Mouse (Mus musculus): ENCODE data around the gene Nrxn1. TPM values are rescaled to one million over a fixed set of nuclear protein-coding genes. Genes with fewer than 3 reads are reported as not detected.
"Not testable (repeated sequence)": the region's sequence is repeated elsewhere in the genome, so short reads cannot be mapped to it uniquely, and the experiment has no call there.

Gene Nrxn1
- polyA plus RNA-seq, 1 experiment: not detected

DNA sequence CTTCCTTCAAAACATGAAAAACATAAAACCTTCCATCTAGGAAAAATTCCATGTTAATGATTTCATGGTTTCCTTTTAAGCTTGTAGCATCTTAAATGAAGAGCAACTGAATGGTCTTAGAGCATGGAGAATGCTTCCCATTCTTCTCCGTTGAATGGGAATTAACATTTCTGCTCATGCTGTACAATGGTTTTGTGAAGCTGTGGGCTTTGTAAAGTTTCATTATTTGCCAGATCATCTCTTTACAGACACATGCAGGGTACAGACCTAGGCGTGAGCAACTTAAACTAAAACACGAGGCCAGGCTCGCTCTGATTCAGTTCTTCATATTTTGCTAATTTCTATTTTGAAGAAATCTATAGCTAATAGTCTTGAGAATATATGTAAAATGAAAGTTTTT, 546.1 kb downstream of the Nrxn1 start:
- TF ChIP-seq TAL1 (IDR thresholded peaks at IDR 0.05; ENCODE audit: low read length) (no peak), GATA1 (IDR thresholded peaks at IDR 0.05; ENCODE audit: low read length) (no peak)
- H3K9me3 ChIP-seq (ENCODE audit: control insufficient read depth, low read length): no peaks in the 10 kb centered on the region
- H3K36me3 ChIP-seq (ENCODE audit: control insufficient read depth): no peaks in the 10 kb centered on the region
- no peak overlapping the region for H3K4me3 ChIP-seq (replicated peaks)
- H3K27me3 ChIP-seq (ENCODE audit: control insufficient read depth): no peaks in the 10 kb centered on the region
- H3K4me1 ChIP-seq (ENCODE audit: control insufficient read depth): no peaks in the 10 kb centered on the region

DNA sequence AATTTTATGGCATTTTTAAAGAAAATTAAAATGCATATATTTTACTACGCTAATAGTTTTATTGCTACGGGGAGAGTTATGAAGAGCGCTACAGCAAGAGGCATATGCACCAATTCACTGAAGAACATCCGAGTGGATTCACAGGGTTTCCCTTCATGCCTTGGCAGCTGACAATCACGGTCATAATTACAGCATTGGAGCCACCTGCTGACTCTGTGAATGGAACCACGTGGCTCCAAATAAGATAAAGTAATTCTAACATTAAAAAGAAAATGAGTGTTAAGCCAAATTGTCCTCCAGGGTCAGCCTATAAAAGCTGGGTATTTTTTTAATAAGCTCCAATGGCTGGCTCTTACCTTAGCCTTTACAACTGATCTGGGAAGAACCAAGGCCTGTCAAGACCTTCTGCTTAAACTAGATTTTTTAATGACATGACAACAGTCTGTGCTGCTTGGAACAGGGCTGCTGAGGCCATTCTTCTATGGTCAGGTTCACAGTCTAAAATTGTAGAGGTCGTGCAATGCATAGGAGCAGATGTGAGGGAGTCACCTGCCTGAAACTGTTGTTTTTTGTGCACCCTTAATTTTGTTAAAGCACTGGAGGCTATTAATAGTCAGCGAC, 548.1 kb downstream of the Nrxn1 start:
- H3K9me3 ChIP-seq (ENCODE audit: control insufficient read depth, low read length): no peaks in the 10 kb centered on the region
- no peaks in the 10 kb centered on the region for H3K27me3 ChIP-seq (ENCODE audit: control insufficient read depth)
- H3K4me3 ChIP-seq (replicated peaks): no peak overlapping the region
- no peaks in the 10 kb centered on the region for H3K4me1 ChIP-seq (ENCODE audit: control insufficient read depth)
- TF ChIP-seq TAL1 (IDR thresholded peaks at IDR 0.05; ENCODE audit: low read length): no peak
- TF ChIP-seq GATA1 (IDR thresholded peaks at IDR 0.05; ENCODE audit: low read length): no peak
- no peaks in the 10 kb centered on the region for H3K36me3 ChIP-seq (ENCODE audit: control insufficient read depth)

DNA sequence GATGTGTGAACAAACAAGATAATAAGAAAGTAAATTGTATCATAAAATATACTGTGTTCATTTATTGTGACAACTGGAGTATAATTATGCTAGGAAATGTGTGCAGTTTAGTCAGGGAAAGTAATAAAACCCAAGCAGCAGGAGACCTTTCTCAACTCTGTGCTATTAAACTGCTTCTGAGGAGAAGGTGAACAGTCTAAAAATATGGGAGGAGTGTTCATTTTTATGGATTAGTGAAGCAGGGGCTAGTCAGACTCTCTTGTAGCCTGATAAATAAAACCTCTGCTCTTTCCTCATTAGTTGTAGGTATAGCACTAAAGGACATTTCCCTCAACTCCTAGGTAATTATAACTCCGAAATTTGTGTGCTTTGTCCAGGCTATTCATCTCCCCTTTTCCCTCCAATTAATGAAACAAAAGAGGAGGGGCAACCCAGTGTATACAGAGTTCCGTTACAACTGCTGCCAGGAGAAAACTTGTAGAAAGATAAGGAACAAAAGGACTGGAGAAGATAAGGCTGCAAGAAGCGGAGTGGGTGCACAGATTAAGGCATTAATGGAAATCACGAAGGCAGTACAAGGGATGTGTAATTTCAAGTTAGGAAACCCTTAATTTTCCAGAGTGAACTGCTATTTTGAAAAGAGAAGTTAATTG, 548.8 kb downstream of the Nrxn1 start:
- H3K27me3 ChIP-seq (ENCODE audit: control insufficient read depth): no peaks in the 10 kb centered on the region
- no peaks in the 10 kb centered on the region for H3K4me1 ChIP-seq (ENCODE audit: control insufficient read depth)
- no peaks in the 10 kb centered on the region for H3K9me3 ChIP-seq (ENCODE audit: control insufficient read depth, low read length)
- TF ChIP-seq TAL1 (IDR thresholded peaks at IDR 0.05; ENCODE audit: low read length): no peak
- no peaks in the 10 kb centered on the region for H3K36me3 ChIP-seq (ENCODE audit: control insufficient read depth)
- no peak overlapping the region for H3K4me3 ChIP-seq (replicated peaks)

DNA sequence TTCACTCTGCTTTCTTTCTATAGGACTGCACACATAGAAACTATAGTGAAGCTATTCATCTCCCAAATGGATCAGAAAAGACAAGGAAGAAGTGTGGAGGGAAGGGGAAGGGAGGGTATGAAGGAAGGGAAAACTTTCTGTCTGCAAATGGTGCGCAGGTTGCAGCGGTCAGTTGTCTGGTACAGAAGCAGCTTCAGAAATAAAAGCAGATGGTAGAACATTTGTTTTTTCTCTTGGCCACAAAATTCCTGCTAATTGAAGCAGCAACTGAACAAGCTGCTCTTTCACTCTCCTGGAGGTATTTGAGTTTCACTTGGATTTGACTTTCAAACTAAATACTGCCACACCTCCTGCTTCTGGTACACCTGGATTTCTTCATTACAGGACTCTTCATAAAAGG, 561.4 kb downstream of the Nrxn1 start:
- Histone ChIP-seq H3K4me1 (ENCODE audit: control insufficient read depth) (no peaks in the 10 kb centered on the region), H3K4me3 (replicated peaks) (no peak overlapping the region), H3K27me3 (ENCODE audit: control insufficient read depth) (no peaks in the 10 kb centered on the region), H3K36me3 (ENCODE audit: control insufficient read depth) (no peaks in the 10 kb centered on the region), H3K9me3 (ENCODE audit: control insufficient read depth, low read length) (no peaks in the 10 kb centered on the region)
- no peak for TF ChIP-seq GATA1 (IDR thresholded peaks at IDR 0.05; ENCODE audit: low read length)
- no peak for TF ChIP-seq TAL1 (IDR thresholded peaks at IDR 0.05; ENCODE audit: low read length)

DNA sequence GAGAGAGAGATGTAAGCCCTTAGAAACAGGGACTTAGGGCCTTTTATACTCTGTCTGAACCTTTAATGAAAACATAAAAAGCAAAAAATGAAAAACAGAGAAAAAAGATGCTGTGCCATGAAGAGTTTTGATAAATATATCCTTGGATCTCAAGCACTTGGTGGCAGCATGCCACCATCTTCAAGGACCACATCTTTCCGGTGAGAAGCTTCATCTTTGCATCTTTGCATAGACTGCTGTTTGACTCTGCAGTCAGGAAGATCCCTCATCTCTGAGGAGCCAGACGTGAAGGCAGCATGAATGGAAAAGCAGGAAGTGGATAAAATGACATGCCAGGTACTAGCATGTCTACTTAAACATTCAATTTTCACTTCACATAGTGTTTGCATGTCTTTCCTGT, 586.8 kb downstream of the Nrxn1 start:
- no peak for TF ChIP-seq TAL1 (IDR thresholded peaks at IDR 0.05; ENCODE audit: low read length)
- TF ChIP-seq GATA1 (IDR thresholded peaks at IDR 0.05; ENCODE audit: low read length): no peak
- Histone ChIP-seq H3K27me3 (ENCODE audit: control insufficient read depth) (no peaks in the 10 kb centered on the region), H3K9me3 (ENCODE audit: control insufficient read depth, low read length) (no peaks in the 10 kb centered on the region), H3K4me1 (ENCODE audit: control insufficient read depth) (no peaks in the 10 kb centered on the region), H3K36me3 (ENCODE audit: control insufficient read depth) (no peaks in the 10 kb centered on the region), H3K4me3 (replicated peaks) (no peak overlapping the region)

DNA sequence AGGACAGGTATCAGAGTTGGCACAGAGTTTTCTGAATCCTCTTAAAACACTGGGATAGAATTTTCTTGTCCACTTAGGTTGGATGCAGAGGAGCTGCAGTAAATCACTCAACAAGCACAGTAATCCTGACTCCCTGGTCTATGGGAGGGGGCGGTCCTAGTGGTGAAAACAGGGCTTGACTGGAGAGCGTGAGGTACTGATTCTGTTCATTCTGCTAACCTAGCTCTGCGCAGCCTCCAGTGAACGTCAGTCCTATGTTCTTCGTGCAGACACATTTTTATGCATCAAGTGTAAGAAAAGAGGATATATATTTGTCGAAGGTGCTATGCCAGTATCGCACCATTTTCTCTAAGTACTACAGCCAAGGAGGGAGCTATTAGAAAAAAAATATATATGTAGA, 588.9 kb downstream of the Nrxn1 start:
- not testable (repeated sequence) for H3K4me1 ChIP-seq (ENCODE audit: control insufficient read depth); H3K4me3 ChIP-seq (replicated peaks); H3K27me3 ChIP-seq (ENCODE audit: control insufficient read depth); H3K9me3 ChIP-seq (ENCODE audit: control insufficient read depth, low read length); H3K36me3 ChIP-seq (ENCODE audit: control insufficient read depth)

DNA sequence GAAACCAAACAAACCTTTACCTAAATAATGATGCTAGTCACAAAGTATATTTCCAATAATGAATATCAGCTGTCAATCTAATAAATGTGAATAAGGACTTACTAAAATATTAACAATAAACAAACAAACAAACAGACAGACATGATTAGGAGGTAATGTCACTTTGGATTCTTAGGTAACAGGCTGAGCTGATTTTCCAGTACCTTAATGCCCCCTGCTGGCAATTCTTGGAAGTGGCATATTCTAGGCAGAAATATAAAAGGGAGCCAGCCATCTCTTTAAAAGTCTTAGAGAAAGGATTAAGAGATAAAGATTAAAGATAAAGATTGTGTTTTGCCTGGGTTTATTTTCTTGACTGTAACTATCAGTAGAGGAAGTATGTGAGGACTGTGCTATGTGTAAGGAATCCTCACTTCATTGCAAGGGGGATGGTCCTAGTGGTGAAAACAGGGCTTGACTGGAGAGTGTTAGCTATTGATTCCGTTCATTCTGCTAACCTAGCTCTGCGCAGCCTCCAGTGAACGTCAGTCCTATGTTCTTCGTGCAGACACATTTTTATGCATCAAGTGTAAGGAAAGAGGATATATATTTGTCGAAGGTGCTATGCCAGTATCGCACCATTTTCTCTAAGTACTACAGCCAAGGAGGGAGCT, 591.7 kb downstream of the Nrxn1 start:
- no peak overlapping the region for H3K4me3 ChIP-seq (replicated peaks)
- no peaks in the 10 kb centered on the region for H3K27me3 ChIP-seq (ENCODE audit: control insufficient read depth)
- no peaks in the 10 kb centered on the region for H3K4me1 ChIP-seq (ENCODE audit: control insufficient read depth)
- no peak for TF ChIP-seq GATA1 (IDR thresholded peaks at IDR 0.05; ENCODE audit: low read length)
- no peak for TF ChIP-seq TAL1 (IDR thresholded peaks at IDR 0.05; ENCODE audit: low read length)
- no peaks in the 10 kb centered on the region for H3K9me3 ChIP-seq (ENCODE audit: control insufficient read depth, low read length)
- H3K36me3 ChIP-seq (ENCODE audit: control insufficient read depth): no peaks in the 10 kb centered on the region

DNA sequence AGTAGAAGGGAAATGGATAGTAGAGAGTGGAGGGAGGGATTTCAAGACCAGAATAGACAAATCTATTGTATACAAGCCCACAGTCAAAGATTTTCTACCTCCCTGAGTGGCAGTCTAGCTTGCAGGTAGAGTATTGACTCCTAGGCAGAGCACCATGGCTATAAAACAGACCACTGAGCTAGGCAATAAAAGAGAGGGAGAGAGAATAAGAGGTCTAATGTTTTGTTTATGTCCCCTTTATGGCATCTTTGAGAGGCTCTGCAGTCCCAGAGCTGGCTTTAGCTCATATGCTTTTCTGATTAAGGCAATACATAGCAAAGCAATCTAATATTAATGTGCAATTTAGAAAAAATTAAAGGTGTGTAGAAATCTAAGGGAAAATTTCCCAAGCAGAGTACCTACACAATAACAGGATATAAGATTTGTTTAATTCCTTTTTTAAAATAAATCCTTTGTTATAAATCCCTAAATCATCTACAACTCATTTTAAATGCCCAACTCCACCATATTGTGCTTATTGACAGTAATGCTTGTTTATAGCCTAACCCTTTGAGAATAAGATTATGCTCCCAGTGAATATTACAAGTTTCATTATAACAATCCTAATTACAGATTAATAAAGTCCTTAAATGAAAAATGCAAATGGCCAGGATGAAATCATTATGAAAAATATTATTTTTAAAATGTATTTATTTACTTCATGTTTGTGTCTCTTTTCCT, 613.2 kb downstream of the Nrxn1 start:
- H3K4me3 ChIP-seq (replicated peaks): no peak overlapping the region
- TF ChIP-seq TAL1 (IDR thresholded peaks at IDR 0.05; ENCODE audit: low read length) (no peak), GATA1 (IDR thresholded peaks at IDR 0.05; ENCODE audit: low read length) (no peak)
- no peaks in the 10 kb centered on the region for H3K4me1 ChIP-seq (ENCODE audit: control insufficient read depth)
- H3K9me3 ChIP-seq (ENCODE audit: control insufficient read depth, low read length): no peaks in the 10 kb centered on the region
- no peaks in the 10 kb centered on the region for H3K27me3 ChIP-seq (ENCODE audit: control insufficient read depth)
- H3K36me3 ChIP-seq (ENCODE audit: control insufficient read depth): no peaks in the 10 kb centered on the region

DNA sequence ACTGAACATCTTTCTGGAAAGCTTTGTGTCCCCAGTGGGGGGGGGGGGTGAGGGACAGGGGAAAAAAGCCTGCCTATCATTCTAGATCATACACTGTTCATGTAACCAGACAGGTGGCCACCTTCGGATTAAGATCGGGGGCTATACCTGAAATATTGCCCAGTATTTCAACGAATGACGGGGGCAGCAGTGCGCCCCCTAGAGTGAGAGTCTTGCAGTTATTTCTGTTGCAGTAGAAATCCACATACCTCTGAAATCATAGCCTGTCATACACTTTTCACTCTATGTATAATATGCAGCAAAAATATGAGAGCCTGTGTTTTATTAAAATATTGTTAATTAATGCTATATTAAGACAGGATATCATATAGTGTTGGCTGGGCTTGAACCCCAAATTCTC, 636.1 kb downstream of the Nrxn1 start:
- Histone ChIP-seq H3K4me3 (replicated peaks) (no peak overlapping the region), H3K9me3 (ENCODE audit: control insufficient read depth, low read length) (no peaks in the 10 kb centered on the region), H3K4me1 (ENCODE audit: control insufficient read depth) (no peaks in the 10 kb centered on the region), H3K27me3 (ENCODE audit: control insufficient read depth) (peaks cover 31% of the 10 kb centered on the region), H3K36me3 (ENCODE audit: control insufficient read depth) (no peaks in the 10 kb centered on the region)
- TF ChIP-seq GATA1 (IDR thresholded peaks at IDR 0.05; ENCODE audit: low read length) (no peak), TAL1 (IDR thresholded peaks at IDR 0.05; ENCODE audit: low read length) (no peak)

Data from erythroblast, embryonic 14.5 days (primary cell).